22 mouse cellular contexts compared by ENCODE assay signal in genomic region chr3:15228641-15229040, GRCm38 (mm10).
DNase-seq lines count a peak whose midpoint lies in the region; ATAC-seq and TF ChIP-seq lines count a peak whose summit lies in the region.
"Had no signal": no experiment of that assay in that cellular context is flagged by ENCODE, and none has a peak within 500 bp of the region (broad histone marks: within the 10 kb centered on the region; RNA-seq: fewer than 3 reads in every experiment).

No protein-coding gene starts in this region.

- ATAC-seq in hindbrain, embryonic 14.5 days (ENCODE audit: low FRiP score) = no peak
- ATAC-seq: forebrain, embryonic 13.5 days; forebrain, embryonic 15.5 days; forebrain, postnatal 0 days had no signal

- TF ChIP-seq RAD21 in CH12.LX (IDR thresholded peaks at IDR 0.05; ENCODE audit: low read depth, low read length) = no peak; the same call in 1 of the 2 replicates

- 0 out of 2 replicates have a peak, but pooled peaks have one; percentile 18 for TF ChIP-seq POLR2A in CH12.LX (IDR thresholded peaks at IDR 0.05; ENCODE audit: low read depth, low read length)

- H3K27me3 ChIP-seq in CH12.LX (replicated peaks) = no peaks in the 10 kb centered on the region
- H3K27me3 ChIP-seq in hindbrain, embryonic 14.5 days (ENCODE audit: control insufficient read depth, insufficient read depth, low read length) = no peaks in the 10 kb centered on the region
- H3K27me3 ChIP-seq: embryonic facial prominence, embryonic 12.5 days; forebrain, embryonic 13.5 days; forebrain, embryonic 15.5 days had no signal

- in situ Hi-C loops in CH12.LX (cut with MboI; ENCODE audit: low pct_ligation_motif_present, low pct_unique_long_range_greater_than_20kb, low sequenced_read_pairs) = loop anchor here (25.0 kb wide), 1 partner anchor 541 kb away; no protein-coding TSS in a partner anchor

- H3K36me3 ChIP-seq in CH12.LX (replicated peaks in 1 of 2; ENCODE audit: control insufficient read depth in 1 of 2, insufficient read depth in 1 of 2, low read length in 1 of 2) = no peaks in the 10 kb centered on the region
- H3K36me3 ChIP-seq in hindbrain, embryonic 14.5 days (replicated peaks; ENCODE audit: control insufficient read depth, insufficient read depth) = no peaks in the 10 kb centered on the region
- H3K36me3 ChIP-seq: embryonic facial prominence, embryonic 10.5 days; embryonic facial prominence, embryonic 12.5 days; forebrain, embryonic 15.5 days had no signal

- H3K9ac ChIP-seq in CH12.LX (ENCODE audit: insufficient read depth, low read depth) = peak overlapping the region; percentile 14; the same call in 1 of the 2 replicates
- no peak overlapping the region for H3K9ac ChIP-seq in hindbrain, embryonic 14.5 days
- H3K9ac ChIP-seq: embryonic facial prominence, embryonic 12.5 days; forebrain, embryonic 13.5 days; forebrain, embryonic 15.5 days; forebrain, postnatal 0 days had no signal

- TF ChIP-seq CTCF in CH12.LX (conservative IDR thresholded peaks at IDR 0.05 in 1 of 2, IDR thresholded peaks at IDR 0.05 in 1 of 2; ENCODE audit: low read depth in 2 of 2, low read length in 2 of 2) = no peak

- H3K4me1 ChIP-seq in CH12.LX (ENCODE audit: control insufficient read depth in 1 of 2, insufficient read depth in 2 of 2) = peaks cover 11 to 53% of the 10 kb centered on the region in 2 experiments; a peak in 3 of 4 replicates
- H3K4me1 ChIP-seq in hindbrain, embryonic 14.5 days (replicated peaks; ENCODE audit: control insufficient read depth, insufficient read depth, low read length) = no peaks in the 10 kb centered on the region
- H3K4me1 ChIP-seq: embryonic facial prominence, embryonic 10.5 days; forebrain, embryonic 13.5 days; forebrain, embryonic 15.5 days had no signal

- H3K27ac ChIP-seq in CH12.LX (ENCODE audit: insufficient read depth, low read depth) = peak overlapping the region; percentile 90
- no peak overlapping the region for H3K27ac ChIP-seq in hindbrain, embryonic 14.5 days
- H3K27ac ChIP-seq: embryonic facial prominence, embryonic 10.5 days; embryonic facial prominence, embryonic 12.5 days; forebrain, embryonic 13.5 days; forebrain, embryonic 15.5 days had no signal

- TF ChIP-seq EP300 in CH12.LX (IDR thresholded peaks at IDR 0.05; ENCODE audit: low read length) = peak; percentile 93

- dilution Hi-C loops in CH12.LX (cut with MboI; ENCODE audit: extremely low pct_ligation_motif_present, extremely low pct_unique_long_range_greater_than_20kb, low sequenced_read_pairs) = no loop called here

- H3K9me3 ChIP-seq in CH12.LX (replicated peaks; ENCODE audit: low read length) = no peaks in the 10 kb centered on the region
- no peaks in the 10 kb centered on the region for H3K9me3 ChIP-seq in hindbrain, embryonic 14.5 days (ENCODE audit: control insufficient read depth, low read length)
- H3K9me3 ChIP-seq: embryonic facial prominence, embryonic 10.5 days; embryonic facial prominence, embryonic 12.5 days; forebrain, embryonic 13.5 days; forebrain, embryonic 15.5 days had no signal

- peak; percentile 22 for DNase-seq in 3T3-L1 (ENCODE audit: low read depth, low spot score)
- peak; percentile 73 for DNase-seq in A20 (ENCODE audit: low read depth, low spot score)
- peak; percentile 78 for DNase-seq in CH12.LX (ENCODE audit: extremely low read depth)
- DNase-seq in induced T-regulatory cell, adult 2 months (ENCODE audit: low read depth) = peak; percentile 9
- no peak for DNase-seq in kidney, postnatal 14 days
- DNase-seq in adrenal gland, postnatal 25 days = no peak
- no peak for DNase-seq in hindbrain, embryonic 14.5 days (ENCODE audit: low spot score)
- DNase-seq in thymus, postnatal 14 days = no peak
- DNase-seq: adrenal gland, adult 8-10 months; adrenal gland, postnatal 14 days; cerebellum, adult 11 months; cerebellum, adult 18-20 months; cerebellum, adult 8-10 months; cerebellum, adult 9-11 months; cerebellum, postnatal 14 days; cerebellum, postnatal 36 days; forebrain, postnatal 0 days had no signal

- H3K79me2 ChIP-seq in CH12.LX (replicated peaks; ENCODE audit: control insufficient read depth, extremely low read depth, insufficient read depth, poor library complexity, severe bottlenecking) = no peaks in the 10 kb centered on the region

- H3K4me3 ChIP-seq in CH12.LX (replicated peaks in 1 of 3; ENCODE audit: low read depth in 2 of 3, low read length in 2 of 3, poor library complexity in 1 of 3) = no peak overlapping the region
- no peak overlapping the region for H3K4me3 ChIP-seq in hindbrain, embryonic 14.5 days (replicated peaks; ENCODE audit: low read length)
- H3K4me3 ChIP-seq: embryonic facial prominence, embryonic 10.5 days; embryonic facial prominence, embryonic 12.5 days; erythroblast, embryonic 14.5 days; forebrain, embryonic 13.5 days; forebrain, embryonic 15.5 days had no signal

- WGBS in hindbrain, embryonic 14.5 days = 97% methylated on average over 2 of the region's 2 CpGs

- peak overlapping the region; percentile 78 for H3K4me2 ChIP-seq in CH12.LX (ENCODE audit: insufficient read depth, low read depth, poor library complexity, severe bottlenecking)
- no peak overlapping the region for H3K4me2 ChIP-seq in hindbrain, embryonic 14.5 days (replicated peaks)
- H3K4me2 ChIP-seq: embryonic facial prominence, embryonic 12.5 days; forebrain, embryonic 13.5 days; forebrain, embryonic 15.5 days had no signal

TF ChIP-seq in CH12.LX, 34 proteins besides CTCF, POLR2A, EP300 and RAD21:
- TF ChIP-seq TCF12 (IDR thresholded peaks at IDR 0.05; ENCODE audit: low read depth, low read length) = peak; percentile 63; the same call in 1 of the 2 replicates
- TF ChIP-seq IRF4 (IDR thresholded peaks at IDR 0.05; ENCODE audit: low read depth, low read length) = peak; percentile 98
- TF ChIP-seq MXI1 (IDR thresholded peaks at IDR 0.05; ENCODE audit: low read depth, low read length) = peak; percentile 73; the same call in 1 of the 2 replicates
- no peak for TF ChIP-seq KAT2A (IDR thresholded peaks at IDR 0.05; ENCODE audit: insufficient replicate concordance, low read length)
- TF ChIP-seq ZNF384 (IDR thresholded peaks at IDR 0.05; ENCODE audit: low read depth, low read length) = peak; percentile 97
- TF ChIP-seq MAX (IDR thresholded peaks at IDR 0.05; ENCODE audit: low read length) = peak; percentile 83
- no peak for TF ChIP-seq NRF1 (IDR thresholded peaks at IDR 0.05; ENCODE audit: low read depth, low read length)
- TF ChIP-seq POLR2AphosphoS2 (IDR thresholded peaks at IDR 0.05; ENCODE audit: low read depth, low read length) = no peak
- TF ChIP-seq PAX5 (IDR thresholded peaks at IDR 0.05; ENCODE audit: low read length) = no peak
- no peak for TF ChIP-seq NELFE (IDR thresholded peaks at IDR 0.05; ENCODE audit: low read depth, low read length)
- TF ChIP-seq ETS1 (conservative IDR thresholded peaks at IDR 0.05; ENCODE audit: low read depth, low read length) = peak; percentile 85
- TF ChIP-seq E2F4 (IDR thresholded peaks at IDR 0.05; ENCODE audit: insufficient replicate concordance, low read depth, low read length) = no peak
- TF ChIP-seq CHD1 (IDR thresholded peaks at IDR 0.05; ENCODE audit: low read depth, low read length) = no peak; the same call in 1 of the 2 replicates
- TF ChIP-seq RCOR1 (conservative IDR thresholded peaks at IDR 0.05; ENCODE audit: low read depth, low read length) = 0 out of 2 replicates have a peak, but pooled peaks have one; percentile 83
- TF ChIP-seq BHLHE40 (IDR thresholded peaks at IDR 0.05; ENCODE audit: low read depth, low read length) = peak; percentile 62
- TF ChIP-seq ZKSCAN1 (IDR thresholded peaks at IDR 0.05; ENCODE audit: borderline replicate concordance, low read depth, low read length) = no peak
- TF ChIP-seq ELF1 (IDR thresholded peaks at IDR 0.05; ENCODE audit: low read depth, low read length) = peak; percentile 52; the same call in 1 of the 2 replicates
- TF ChIP-seq MEF2A (IDR thresholded peaks at IDR 0.05; ENCODE audit: borderline replicate concordance, low read depth, low read length) = peak; percentile 84
- TF ChIP-seq SMC3 (IDR thresholded peaks at IDR 0.05; ENCODE audit: low read depth, low read length) = no peak
- TF ChIP-seq USF2 (conservative IDR thresholded peaks at IDR 0.05; ENCODE audit: low read depth, low read length) = no peak
- TF ChIP-seq CHD2 (IDR thresholded peaks at IDR 0.05; ENCODE audit: low read length) = peak; percentile 54
- peak; percentile 21; the same call in 1 of the 2 replicates for TF ChIP-seq MAZ (IDR thresholded peaks at IDR 0.05; ENCODE audit: low read depth, low read length)
- TF ChIP-seq MYC (IDR thresholded peaks at IDR 0.05; ENCODE audit: low read depth, low read length) = peak; percentile 96
- no peak for TF ChIP-seq HCFC1 (IDR thresholded peaks at IDR 0.05; ENCODE audit: low read depth, low read length)
- peak; percentile 90 for TF ChIP-seq JUN (IDR thresholded peaks at IDR 0.05; ENCODE audit: insufficient read depth, low read depth, low read length)
- peak; percentile 96 for TF ChIP-seq JUND (conservative IDR thresholded peaks at IDR 0.05; ENCODE audit: low read depth, low read length)
- TF ChIP-seq MAFK (IDR thresholded peaks at IDR 0.05; ENCODE audit: insufficient replicate concordance, low read length) = peak; percentile 56; the same call in 1 of the 2 replicates
- TF ChIP-seq TBP (conservative IDR thresholded peaks at IDR 0.05; ENCODE audit: low read depth, low read length) = 0 out of 2 replicates have a peak, but pooled peaks have one; percentile 38

Comparison
In these comparisons a context has a peak if more than half of its experiments do, and no peak if none do; other contexts are left out.
1. DNase-seq: peak in 3T3-L1 (single experiment), A20 (single experiment), CH12.LX (single experiment) and induced T-regulatory cell, adult 2 months (single experiment); none in kidney, postnatal 14 days (single experiment), adrenal gland, postnatal 25 days (single experiment), hindbrain, embryonic 14.5 days (single experiment) and thymus, postnatal 14 days (single experiment).